Mouse (Mus musculus) E14TG2a.4 (cell line): Measurements from ENCODE around the gene Idua.

Experiments
- H3K27me3 ChIP-seq: 2 replicates; pipeline ENCODE4 v1.6.1; 2014; ENCODE audit warnings: low read length, control low read depth; ENCODE audit not compliant: insufficient read depth
- H3K36me3 ChIP-seq: 2 replicates; pipeline ENCODE4 v1.6.1; 2014; ENCODE audit warnings: low read length, control low read depth; ENCODE audit not compliant: insufficient read depth
- H3K4me1 ChIP-seq: replicated peaks from 2 replicates; pipeline ENCODE4 v1.6.1; 2014; ENCODE audit warnings: low read depth, low read length, control low read depth
- H3K4me3 ChIP-seq: replicated peaks from 2 replicates; pipeline ENCODE4 v1.5.1; 2014; ENCODE audit warnings: mild to moderate bottlenecking, low read length
- H3K9me3 ChIP-seq: 2 replicates; pipeline ENCODE4 v1.6.1; 2014; ENCODE audit warnings: low read length, control low read depth
- CTCF ChIP-seq: conservative IDR thresholded peaks from 2 replicates; pipeline ENCODE4 v1.5.1; 2014; ENCODE audit warnings: low read length
- NANOG ChIP-seq: IDR thresholded peaks from 2 replicates; pipeline ENCODE4 v1.6.1; 2014; ENCODE audit warnings: borderline replicate concordance, low read length, mixed read lengths
- POU5F1 ChIP-seq: IDR thresholded peaks from 2 replicates; pipeline ENCODE4 v1.6.1; 2014; ENCODE audit warnings: low read length, borderline replicate concordance

Idua gene

GRCm38 (mm10) chr5:108660632-108661268 lies 619 bp downstream of the Idua start:
- Histone ChIP-seq H3K9me3 (no peaks in the 10 kb centered on the region), H3K36me3 (peaks cover 35% of the 10 kb centered on the region), H3K4me1 (peaks cover 36% of the 10 kb centered on the region), H3K27me3 (no peaks in the 10 kb centered on the region), H3K4me3 (peak overlapping the region; percentile 96)
- TF ChIP-seq POU5F1 (no peak), CTCF (no peak), NANOG (no peak)

GRCm38 (mm10) chr5:108662772-108663171 lies 2.6 kb downstream of the Idua start:
- peaks cover 14% of the 10 kb centered on the region for H3K36me3 ChIP-seq
- peaks cover 33% of the 10 kb centered on the region for H3K4me1 ChIP-seq
- no peak overlapping the region for H3K4me3 ChIP-seq
- H3K27me3 ChIP-seq = no peaks in the 10 kb centered on the region
- no peak for TF ChIP-seq CTCF
- no peak for TF ChIP-seq NANOG
- no peak for TF ChIP-seq POU5F1
- no peaks in the 10 kb centered on the region for H3K9me3 ChIP-seq

GRCm38 (mm10) chr5:108665066-108665465 lies 4.9 kb downstream of the Idua start:
- peaks cover 36% of the 10 kb centered on the region for H3K4me1 ChIP-seq
- TF ChIP-seq NANOG (no peak), POU5F1 (no peak), CTCF (no peak)
- H3K27me3 ChIP-seq = no peaks in the 10 kb centered on the region; the same call in 1 of the 2 replicates
- no peaks in the 10 kb centered on the region for H3K9me3 ChIP-seq
- H3K36me3 ChIP-seq = no peaks in the 10 kb centered on the region
- H3K4me3 ChIP-seq = no peak overlapping the region

GRCm38 (mm10) chr5:108667370-108667769 lies 7.2 kb downstream of the Idua start:
- H3K9me3 ChIP-seq = no peaks in the 10 kb centered on the region
- no peak overlapping the region for H3K4me3 ChIP-seq
- TF ChIP-seq NANOG (no peak), CTCF (no peak), POU5F1 (no peak)
- H3K4me1 ChIP-seq = peaks cover 40% of the 10 kb centered on the region
- no peaks in the 10 kb centered on the region; the same call in 1 of the 2 replicates for H3K27me3 ChIP-seq
- H3K36me3 ChIP-seq = peaks cover 10% of the 10 kb centered on the region

- no peak for TF ChIP-seq CTCF
- TF ChIP-seq POU5F1 = peak; percentile 56; the same call in 1 of the 2 replicates
- peak; percentile 37; the same call in 1 of the 2 replicates for TF ChIP-seq NANOG
- Histone ChIP-seq H3K27me3 (no peaks in the 10 kb centered on the region; the same call in 1 of the 2 replicates), H3K4me3 (peak overlapping the region; percentile 81), H3K9me3 (no peaks in the 10 kb centered on the region), H3K36me3 (peaks cover 17% of the 10 kb centered on the region), H3K4me1 (peaks cover 40% of the 10 kb centered on the region)
These were observed 8.3 kb downstream of the Idua start for GRCm38 (mm10) chr5:108668387-108668932.

GRCm38 (mm10) chr5:108668977-108669936 lies 9.1 kb downstream of the Idua start, which contains the start of gene Dgkq:
Gene Dgkq (minus strand): TSS chr5:108669672.
- TF ChIP-seq NANOG = no peak
- peak; percentile 46 for TF ChIP-seq CTCF
- no peak for TF ChIP-seq POU5F1
- Histone ChIP-seq H3K36me3 (peaks cover 17% of the 10 kb centered on the region), H3K9me3 (no peaks in the 10 kb centered on the region), H3K4me3 (peak within 1 kb of the TSS; percentile 81), H3K27me3 (no peaks in the 10 kb centered on the region; the same call in 1 of the 2 replicates), H3K4me1 (peaks cover 38% of the 10 kb centered on the region)

- TF ChIP-seq POU5F1 (no peak), CTCF (no peak), NANOG (no peak)
- Histone ChIP-seq H3K4me1 (peaks cover 31% of the 10 kb centered on the region), H3K4me3 (peak overlapping the region; percentile 81), H3K27me3 (no peaks in the 10 kb centered on the region; the same call in 1 of the 2 replicates), H3K9me3 (no peaks in the 10 kb centered on the region), H3K36me3 (peaks cover 17% of the 10 kb centered on the region)
These were observed 9.9 kb downstream of the Idua start for GRCm38 (mm10) chr5:108669986-108670385.

- peaks cover 3% of the 10 kb centered on the region for H3K27me3 ChIP-seq
- no peaks in the 10 kb centered on the region for H3K9me3 ChIP-seq
- H3K4me3 ChIP-seq = no peak overlapping the region
- TF ChIP-seq CTCF (peak; percentile 28), POU5F1 (no peak)
- H3K36me3 ChIP-seq = peaks cover 17% of the 10 kb centered on the region
- peaks cover 31% of the 10 kb centered on the region for H3K4me1 ChIP-seq
These were observed 10.7 kb downstream of the Idua start for GRCm38 (mm10) chr5:108670785-108671184.
